Mouse (Mus musculus) erythroblast, embryonic 14.5 days (primary cell): ENCODE measurements around the gene Slc9a8.

Experiments
- GATA1 ChIP-seq: IDR thresholded peaks from 2 replicates; pipeline ENCODE4 v1.6.1; 2012; ENCODE audit warnings: low read length, inconsistent platforms, mixed read lengths
- TAL1 ChIP-seq: IDR thresholded peaks from 3 replicates; pipeline ENCODE4 v1.6.1; 2012; ENCODE audit warnings: low read length, inconsistent platforms, mixed read lengths

DNA sequence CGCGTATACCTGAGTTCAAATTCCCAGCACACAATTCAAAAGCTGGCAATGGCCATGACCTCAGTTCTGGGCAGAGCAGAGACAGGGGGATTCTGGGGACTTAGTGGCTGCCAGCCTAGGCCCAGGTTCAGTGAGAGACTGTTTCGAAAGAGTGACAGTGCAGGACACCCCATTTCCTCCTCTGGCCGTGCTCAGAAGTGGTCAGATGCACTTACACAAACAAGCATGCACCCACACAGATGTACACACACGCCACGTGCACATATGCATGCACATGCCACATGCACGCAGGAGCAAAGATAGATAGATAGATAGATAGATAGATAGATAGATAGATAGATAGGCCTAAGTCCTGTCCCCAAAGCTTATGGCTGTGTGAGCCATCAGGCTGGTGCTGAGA, 39.1 kb upstream of the Slc9a8 start:
- TF ChIP-seq GATA1 = no peak
- TF ChIP-seq TAL1 = no peak
